Comparison of ENCODE assay signal across 8 mouse cellular contexts in the genomic region with DNA sequence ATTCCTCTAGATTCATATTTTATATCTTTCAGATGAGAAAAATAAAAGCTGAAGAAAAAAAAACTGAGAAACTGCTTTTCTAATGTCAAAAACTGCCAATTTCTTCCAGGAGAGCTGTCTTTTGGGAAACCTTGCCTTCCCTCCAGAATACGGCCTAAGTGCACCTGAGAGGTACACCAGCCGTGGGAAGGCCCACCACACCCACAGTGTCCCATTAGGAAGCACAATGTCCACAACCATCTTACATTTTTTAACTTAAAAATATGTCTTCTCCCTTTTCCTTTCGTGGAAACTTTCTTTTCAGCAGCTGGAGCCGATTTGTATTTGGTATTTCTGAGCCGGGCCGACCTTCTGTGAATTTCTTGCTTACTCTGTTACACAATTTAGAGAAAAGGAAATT. TPM values are rescaled to one million over a fixed set of nuclear protein-coding genes. Genes with fewer than 3 reads are reported as not detected.
DNase-seq lines count a peak whose midpoint lies in the region; ATAC-seq and TF ChIP-seq lines count a peak whose summit lies in the region.

No protein-coding gene starts in this region.

- H3K4me3 ChIP-seq in lung, embryonic 14.5 days (ENCODE audit: low read depth, low read length) = peak overlapping the region; percentile 96
- no peak overlapping the region for H3K4me3 ChIP-seq in lung, adult 2 months (replicated peaks; ENCODE audit: extremely low read depth, low read depth, low read length)
- peak overlapping the region; percentile 95 for H3K4me3 ChIP-seq in embryonic facial prominence, embryonic 14.5 days (ENCODE audit: low read depth, low read length)
- H3K4me3 ChIP-seq in neural tube, embryonic 12.5 days = peak overlapping the region; percentile 98

- no peak for DNase-seq in lung, embryonic 14.5 days
- no peak for DNase-seq in lung, adult 2 months
- DNase-seq in embryonic facial prominence, embryonic 14.5 days (ENCODE audit: low spot score) = no peak
- DNase-seq in retina, embryonic 14.5 days (ENCODE audit: low spot score) = no peak
- no peak for DNase-seq in spleen, adult 12 weeks (ENCODE audit: low spot score)
- no peak for DNase-seq in frontal cortex, postnatal 36 days (ENCODE audit: low spot score in 2 of 2)

- peak overlapping the region; percentile 88 for H3K9ac ChIP-seq in lung, embryonic 14.5 days
- H3K9ac ChIP-seq in embryonic facial prominence, embryonic 14.5 days (ENCODE audit: low read depth, low read length) = peak overlapping the region; percentile 88
- H3K9ac ChIP-seq in neural tube, embryonic 12.5 days = peak overlapping the region; percentile 87

- H3K9me3 ChIP-seq in lung, embryonic 14.5 days (ENCODE audit: low read depth, low read length) = no peaks in the 10 kb centered on the region
- H3K9me3 ChIP-seq in embryonic facial prominence, embryonic 14.5 days (ENCODE audit: control insufficient read depth, low read length) = no peaks in the 10 kb centered on the region
- no peaks in the 10 kb centered on the region for H3K9me3 ChIP-seq in neural tube, embryonic 12.5 days

- no peaks in the 10 kb centered on the region for H3K4me1 ChIP-seq in lung, embryonic 14.5 days (ENCODE audit: insufficient read depth)
- peaks cover 2% of the 10 kb centered on the region; the same call in 1 of the 2 replicates for H3K4me1 ChIP-seq in lung, adult 2 months (ENCODE audit: control insufficient read depth, insufficient read depth, low read length)
- H3K4me1 ChIP-seq in embryonic facial prominence, embryonic 14.5 days (ENCODE audit: control insufficient read depth, insufficient read depth, low read length) = 0 out of 2 replicates have a peak, but pooled peaks cover 5% of the 10 kb centered on the region
- peaks cover 9% of the 10 kb centered on the region for H3K4me1 ChIP-seq in neural tube, embryonic 12.5 days

- peaks cover 35% of the 10 kb centered on the region for H3K36me3 ChIP-seq in lung, embryonic 14.5 days (ENCODE audit: insufficient read depth)
- peaks cover 32% of the 10 kb centered on the region for H3K36me3 ChIP-seq in embryonic facial prominence, embryonic 14.5 days (ENCODE audit: control insufficient read depth, insufficient read depth, low read length)
- peaks cover 15% of the 10 kb centered on the region for H3K36me3 ChIP-seq in neural tube, embryonic 12.5 days

- TF ChIP-seq CTCF in lung, embryonic 14.5 days (IDR thresholded peaks at IDR 0.05; ENCODE audit: low read depth) = no peak
- TF ChIP-seq CTCF in lung, adult 2 months (IDR thresholded peaks at IDR 0.05; ENCODE audit: insufficient read depth, low read length) = no peak

- no peak for ATAC-seq in lung, embryonic 14.5 days (ENCODE audit: insufficient read depth)
- no peak for ATAC-seq in embryonic facial prominence, embryonic 14.5 days (ENCODE audit: low read depth)
- peak; percentile 5 for ATAC-seq in inflammation-experienced regulatory T-cells, adult 6 months
- no peak for ATAC-seq in neural tube, embryonic 12.5 days (ENCODE audit: low FRiP score, low read depth)

- TF ChIP-seq POLR2A in lung, adult 2 months (IDR thresholded peaks at IDR 0.05; ENCODE audit: borderline replicate concordance, extremely low read depth, low read depth, low read length) = no peak

- H3K27me3 ChIP-seq in lung, embryonic 14.5 days (ENCODE audit: insufficient read depth, low read length) = no peaks in the 10 kb centered on the region
- H3K27me3 ChIP-seq in embryonic facial prominence, embryonic 14.5 days (replicated peaks; ENCODE audit: control insufficient read depth, insufficient read depth, low read length) = no peaks in the 10 kb centered on the region
- no peaks in the 10 kb centered on the region for H3K27me3 ChIP-seq in neural tube, embryonic 12.5 days (replicated peaks)

- 19% methylated on average over 6 of the region's 6 CpGs for WGBS in lung, embryonic 14.5 days
- 21% methylated on average over 6 of the region's 6 CpGs for WGBS in lung, adult 2 months
- WGBS in embryonic facial prominence, embryonic 14.5 days = 16% methylated on average over 6 of the region's 6 CpGs
- 26% methylated on average over 6 of the region's 6 CpGs for WGBS in neural tube, embryonic 12.5 days

- peak overlapping the region; percentile 79 for H3K4me2 ChIP-seq in lung, embryonic 14.5 days
- H3K4me2 ChIP-seq in embryonic facial prominence, embryonic 14.5 days (ENCODE audit: low read depth, low read length) = peak overlapping the region; percentile 68
- peak overlapping the region; percentile 66 for H3K4me2 ChIP-seq in neural tube, embryonic 12.5 days (replicated peaks)

- H3K27ac ChIP-seq in lung, embryonic 14.5 days (ENCODE audit: low read depth) = no peak overlapping the region
- peak overlapping the region; percentile 28; the same call in 1 of the 2 replicates for H3K27ac ChIP-seq in embryonic facial prominence, embryonic 14.5 days (replicated peaks; ENCODE audit: low read depth, low read length)
- no peak overlapping the region for H3K27ac ChIP-seq in neural tube, embryonic 12.5 days

RNA-seq across cellular contexts. Expression of a gene that starts 4.4 kb away (rescaled TPM):
- not detected in 2 replicates for polyA plus RNA-seq in lung, embryonic 14.5 days (2014; fragmentation: Nextera tagmentation; extraction: Ambion mirVana)
- not detected in 2 replicates for polyA plus RNA-seq in lung, adult 2 months (2012; rRNA removed)
- not detected in 2 replicates for polyA plus RNA-seq in embryonic facial prominence, embryonic 14.5 days (2014; fragmentation: Nextera tagmentation; extraction: Ambion mirVana)
- polyA plus RNA-seq in inflammation-experienced regulatory T-cells, adult 6 months (2017; shearing (Covaris generic)) = not detected
- polyA plus RNA-seq in neural tube, embryonic 12.5 days (2016; fragmentation: Nextera tagmentation; extraction: Ambion mirVana) = not detected in 2 replicates

RNA-seq across cellular contexts. Expression of a gene that starts 10.4 kb away (rescaled TPM):
- polyA plus RNA-seq in lung, embryonic 14.5 days (2014; fragmentation: Nextera tagmentation; extraction: Ambion mirVana) = 80.3 and 82.6 TPM in 2 replicates
- 36.1 and 39.0 TPM in 2 replicates for polyA plus RNA-seq in lung, adult 2 months (2012; rRNA removed)
- polyA plus RNA-seq in embryonic facial prominence, embryonic 14.5 days (2014; fragmentation: Nextera tagmentation; extraction: Ambion mirVana) = 65.2 and 65.8 TPM in 2 replicates
- 10 to 100 TPM; 29.6 to 39.4 (median 39.1) TPM for polyA plus RNA-seq in inflammation-experienced regulatory T-cells, adult 6 months (2017; shearing (Covaris generic))
- 72.0 and 74.6 TPM in 2 replicates for polyA plus RNA-seq in neural tube, embryonic 12.5 days (2016; fragmentation: Nextera tagmentation; extraction: Ambion mirVana)

RNA-seq across cellular contexts. Expression of a gene that starts 50.2 kb away (rescaled TPM):
- polyA plus RNA-seq in lung, embryonic 14.5 days (2014; fragmentation: Nextera tagmentation; extraction: Ambion mirVana) = 13.4 and 14.7 TPM in 2 replicates
- 3.7 and 4.4 TPM in 2 replicates for polyA plus RNA-seq in lung, adult 2 months (2012; rRNA removed)
- polyA plus RNA-seq in embryonic facial prominence, embryonic 14.5 days (2014; fragmentation: Nextera tagmentation; extraction: Ambion mirVana) = 11.4 TPM in 2 replicates
- polyA plus RNA-seq in inflammation-experienced regulatory T-cells, adult 6 months (2017; shearing (Covaris generic)) = 10 to 100 TPM; 26.7 to 39.1 (median 32.6) TPM
- 12.6 and 15.1 TPM in 2 replicates for polyA plus RNA-seq in neural tube, embryonic 12.5 days (2016; fragmentation: Nextera tagmentation; extraction: Ambion mirVana)

RNA-seq across cellular contexts. Expression of a gene that starts 50.7 kb away (rescaled TPM):
- polyA plus RNA-seq in lung, embryonic 14.5 days (2014; fragmentation: Nextera tagmentation; extraction: Ambion mirVana) = 11.5 and 12.4 TPM in 2 replicates
- 3.8 and 7.1 TPM in 2 replicates for polyA plus RNA-seq in lung, adult 2 months (2012; rRNA removed)
- polyA plus RNA-seq in embryonic facial prominence, embryonic 14.5 days (2014; fragmentation: Nextera tagmentation; extraction: Ambion mirVana) = 12.9 and 13.0 TPM in 2 replicates
- 10 to 100 TPM; 13.4 to 19.2 (median 18.9) TPM for polyA plus RNA-seq in inflammation-experienced regulatory T-cells, adult 6 months (2017; shearing (Covaris generic))
- 20.6 and 22.4 TPM in 2 replicates for polyA plus RNA-seq in neural tube, embryonic 12.5 days (2016; fragmentation: Nextera tagmentation; extraction: Ambion mirVana)
